Mouse (Mus musculus): ENCODE results near the gene Gng3.
"Not testable (repeated sequence)": the region's sequence is repeated elsewhere in the genome, so short reads cannot be mapped to it uniquely, and the experiment has no call there.

The Gng3 gene

DNA sequence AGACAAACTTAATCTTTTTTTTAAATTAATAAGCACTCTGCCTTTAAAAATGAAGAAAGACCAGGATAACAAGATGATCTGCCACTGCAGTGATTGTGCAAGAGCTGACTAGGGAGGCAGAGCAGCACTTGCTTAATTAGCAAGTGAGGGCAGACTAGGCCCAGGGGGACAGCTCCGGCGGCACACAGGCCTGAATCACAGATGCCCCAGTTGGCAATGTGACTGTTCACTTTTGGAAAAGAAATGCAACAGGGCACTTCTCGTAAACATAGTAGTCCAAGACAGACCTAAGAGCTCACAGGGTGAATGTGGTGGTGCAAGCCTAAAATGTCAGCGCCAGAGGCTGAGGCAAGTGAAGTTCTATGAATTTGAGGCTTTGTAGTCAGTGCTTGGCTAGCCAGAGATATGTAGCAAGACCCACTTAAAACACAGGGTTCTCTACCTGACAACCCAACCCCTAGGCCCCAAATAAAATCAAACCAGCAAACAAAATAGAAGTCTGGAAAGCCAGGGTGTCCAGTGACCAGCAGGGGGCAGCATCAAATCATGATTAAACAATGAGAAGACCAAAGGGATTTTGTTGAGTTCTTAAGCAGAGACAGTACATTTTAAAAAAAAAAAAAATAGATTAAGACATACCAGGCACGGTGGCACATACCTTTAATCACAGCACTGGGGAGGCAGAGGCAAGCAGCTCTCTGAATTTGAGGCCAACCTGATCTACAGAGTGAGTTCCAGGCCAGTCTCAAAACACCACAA is 5.6 kb upstream of the Gng3 start:
- DNase-seq (ENCODE audit: low read depth, low spot score) = peak; percentile 60

DNA sequence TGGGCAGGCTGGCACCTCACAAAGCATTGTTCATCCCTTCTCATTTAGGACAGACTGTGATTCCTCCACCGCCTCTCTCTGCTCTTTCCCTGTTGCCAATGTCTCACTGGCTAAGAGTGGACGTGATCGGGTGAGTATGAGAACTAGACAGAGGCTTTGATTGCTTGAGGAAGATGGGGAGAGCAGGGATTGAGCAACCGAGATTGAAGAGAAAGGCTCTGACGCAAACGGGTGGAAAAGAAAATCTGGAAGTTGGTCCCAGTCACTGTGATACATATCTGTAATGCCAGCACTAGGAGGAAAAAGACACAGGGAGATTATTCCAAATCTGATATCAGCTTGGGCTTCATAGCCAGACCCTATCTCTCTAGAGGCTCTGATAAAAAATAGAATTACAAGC is 4.0 kb upstream of the Gng3 start:
- DNase-seq (ENCODE audit: low read depth, low spot score) = no peak

DNA sequence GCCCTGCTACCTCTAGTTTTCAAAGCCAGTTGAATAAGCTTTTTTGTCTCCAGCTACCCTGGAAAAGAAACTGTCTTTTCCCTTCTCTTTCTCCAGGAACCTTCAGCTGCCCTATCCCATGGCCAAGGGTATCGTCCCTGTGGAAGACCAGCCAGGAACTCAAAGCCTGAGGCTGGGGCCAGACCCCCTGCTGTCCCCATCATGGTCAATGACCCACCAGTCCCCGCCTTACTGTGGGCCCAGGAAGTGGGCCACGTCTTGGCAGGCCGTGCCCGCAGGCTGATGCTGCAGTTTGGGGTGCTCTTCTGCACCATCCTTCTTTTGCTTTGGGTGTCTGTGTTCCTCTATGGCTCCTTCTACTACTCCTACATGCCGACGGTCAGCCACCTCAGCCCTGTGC is 2.0 kb upstream of the Gng3 start:
- DNase-seq (ENCODE audit: low read depth, low spot score) = no peak

DNA sequence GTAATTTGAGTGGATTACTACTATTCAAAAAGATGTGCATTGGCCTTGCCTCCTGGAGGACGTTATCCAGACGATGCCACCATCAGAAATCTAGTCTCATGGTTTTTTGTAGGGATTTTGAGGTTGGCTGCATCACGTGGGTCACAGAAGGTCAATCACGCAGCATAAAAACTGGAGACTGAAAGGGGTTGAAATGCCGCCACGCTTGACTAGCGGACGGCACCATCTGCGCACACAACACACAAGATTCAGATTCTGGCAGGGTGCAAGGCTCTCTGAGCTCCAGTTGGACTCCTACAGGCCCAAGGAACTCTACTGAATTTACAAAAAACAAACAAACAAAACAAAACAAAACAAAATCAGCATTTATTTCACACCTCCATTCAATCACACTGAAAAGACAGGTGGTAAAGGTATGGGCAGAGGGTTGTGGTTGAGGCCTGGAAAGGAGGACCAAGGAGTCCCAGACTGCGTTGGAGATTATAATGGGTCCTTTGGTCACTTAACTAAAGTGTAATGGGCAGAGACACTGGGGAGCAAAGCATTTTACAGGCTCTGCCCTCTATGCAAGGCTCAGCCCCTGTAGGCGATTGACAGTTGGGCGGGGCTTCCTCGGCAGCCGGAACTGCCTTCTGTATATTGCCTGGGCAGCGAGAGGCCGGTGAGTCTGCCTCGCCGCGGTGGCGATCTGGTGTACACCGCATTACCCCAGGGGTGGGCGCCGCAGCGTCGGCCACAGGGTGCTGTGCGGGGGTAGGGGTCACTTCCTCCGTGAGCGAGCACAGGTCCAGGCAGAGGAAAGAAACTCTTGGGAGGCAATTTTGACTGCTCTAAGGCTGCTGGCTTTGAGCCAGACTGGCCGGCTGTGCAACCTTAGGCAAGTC is 1.2 kb upstream of the Gng3 start:
- DNase-seq (ENCODE audit: low read depth, low spot score) = no peak

DNA sequence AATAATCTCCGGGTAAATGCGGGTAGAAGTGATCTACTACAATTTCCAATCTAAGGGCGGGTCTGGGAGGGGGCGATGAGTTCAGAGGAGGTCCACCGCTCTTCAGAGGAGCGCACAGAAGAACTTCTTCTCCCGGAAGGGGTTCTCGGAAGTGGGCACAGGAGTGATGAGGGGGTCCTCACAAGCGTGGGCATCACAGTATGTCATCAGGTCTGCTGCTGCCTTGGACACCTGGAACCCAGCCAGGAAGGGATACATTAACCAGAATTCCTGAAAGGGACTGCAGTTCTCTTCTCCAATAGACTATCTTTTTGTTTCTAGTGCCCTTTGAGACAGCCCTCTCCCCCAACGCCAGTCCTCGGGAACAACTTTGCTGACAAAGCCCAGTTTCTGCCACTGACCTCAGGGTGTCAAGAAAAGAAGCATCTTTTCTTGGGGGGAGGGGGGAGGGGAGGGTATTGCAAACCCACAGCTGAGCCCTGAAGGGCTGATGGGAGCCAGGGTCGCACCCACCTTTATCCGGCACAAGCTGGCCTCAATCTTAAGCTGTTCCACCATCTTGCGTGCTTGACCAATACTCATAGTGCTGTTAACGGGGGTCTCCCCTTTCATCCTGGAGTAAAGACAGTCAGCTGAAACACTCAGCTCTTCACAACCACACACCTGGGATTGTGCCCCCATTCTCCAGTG is 808 bp downstream of the Gng3 start:
- DNase-seq (ENCODE audit: low read depth, low spot score) = no peak

DNA sequence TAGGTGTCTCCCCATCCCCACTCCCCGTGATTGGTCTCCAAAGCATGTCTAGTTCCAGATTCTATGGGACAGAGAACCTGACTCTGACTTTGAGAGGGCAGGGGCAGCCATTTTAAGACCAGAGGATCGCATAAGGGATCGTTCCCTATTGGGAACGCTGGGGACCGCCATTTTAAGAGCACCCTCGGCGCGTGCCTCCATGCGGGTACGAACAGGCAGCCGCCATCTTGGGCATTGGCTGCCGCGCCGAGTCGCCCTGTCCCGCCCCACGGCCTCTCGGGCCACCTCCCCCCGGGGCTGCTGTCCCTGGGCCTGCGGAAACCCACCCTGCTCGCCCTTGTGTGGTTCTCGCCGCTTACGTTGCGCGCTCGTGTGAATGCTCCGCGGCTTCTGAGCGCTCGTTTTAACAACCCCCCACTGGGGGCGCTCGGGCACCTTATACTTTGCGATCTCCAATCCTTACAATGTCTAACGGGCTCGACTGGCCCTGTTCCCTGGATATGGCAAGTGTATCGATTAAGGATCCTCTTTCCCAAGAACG is 1.7 kb downstream of the Gng3 start, which contains the start of gene Bscl2:
Bscl2 (plus strand) TSS at position 217 of the 541 bp plus-strand sequence.
- DNase-seq (ENCODE audit: low read depth, low spot score) = peak; percentile 66

DNA sequence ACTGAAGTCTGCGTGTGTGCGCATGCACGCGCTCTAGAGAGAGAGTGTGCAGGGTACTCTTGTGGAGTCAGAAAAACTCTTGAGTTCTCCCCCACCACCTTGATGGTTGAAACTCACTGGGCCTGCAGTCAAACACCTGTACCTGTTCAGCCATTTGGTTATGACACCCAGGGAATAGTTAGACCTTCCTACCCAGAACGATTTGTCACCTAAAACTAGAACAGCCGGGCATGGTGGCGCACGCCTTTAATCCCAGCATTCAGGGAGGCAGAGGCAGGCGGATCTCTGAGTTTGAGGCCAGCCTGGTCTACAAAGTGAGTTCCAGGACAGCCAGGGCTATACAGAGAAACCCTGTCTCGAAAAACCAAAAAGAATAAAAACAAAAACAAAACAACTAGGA is 2.7 kb downstream of the Gng3 start:
- not testable (repeated sequence) for DNase-seq (ENCODE audit: low read depth, low spot score)

DNA sequence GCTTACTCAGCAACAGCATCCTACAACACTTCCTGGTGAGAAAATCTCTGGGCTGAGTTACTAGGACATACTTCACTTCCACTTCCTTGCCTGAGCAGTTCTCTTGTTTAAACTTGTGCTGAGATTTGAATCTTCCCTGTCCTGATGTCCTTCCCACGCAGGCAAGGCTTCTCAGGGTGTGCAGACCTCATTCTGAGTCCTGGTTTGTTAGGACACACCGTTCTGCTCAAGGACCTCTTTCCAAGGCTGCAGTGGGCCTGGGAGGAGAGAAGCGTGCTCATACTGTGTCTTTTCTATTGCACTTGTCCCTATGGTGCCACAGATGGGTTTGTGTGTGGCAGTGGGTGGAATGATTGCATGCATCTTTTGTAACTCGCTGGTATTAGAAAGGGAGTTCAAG is 6.0 kb downstream of the Gng3 start:
- no peak for DNase-seq (ENCODE audit: low read depth, low spot score)

DNA sequence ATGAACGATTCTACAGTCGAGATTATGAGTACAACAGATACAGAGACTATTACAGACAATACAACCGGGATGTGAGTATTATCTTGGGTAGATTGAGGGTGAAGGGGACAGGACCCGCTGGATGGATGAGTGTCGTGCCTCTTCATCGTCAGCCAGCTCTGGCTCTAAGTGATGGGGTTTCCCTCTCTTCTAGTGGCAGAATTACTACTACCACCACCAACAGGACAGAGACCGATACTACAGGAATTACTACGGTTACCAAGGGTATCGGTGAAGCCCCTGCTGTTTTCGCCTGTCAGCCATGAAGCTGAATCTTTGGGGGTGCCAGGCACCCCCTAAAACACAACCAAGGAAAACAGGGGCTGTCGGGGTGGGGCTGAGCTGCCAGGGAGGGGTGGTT is 7.7 kb downstream of the Gng3 start:
- DNase-seq (ENCODE audit: low read depth, low spot score) = no peak

DNA sequence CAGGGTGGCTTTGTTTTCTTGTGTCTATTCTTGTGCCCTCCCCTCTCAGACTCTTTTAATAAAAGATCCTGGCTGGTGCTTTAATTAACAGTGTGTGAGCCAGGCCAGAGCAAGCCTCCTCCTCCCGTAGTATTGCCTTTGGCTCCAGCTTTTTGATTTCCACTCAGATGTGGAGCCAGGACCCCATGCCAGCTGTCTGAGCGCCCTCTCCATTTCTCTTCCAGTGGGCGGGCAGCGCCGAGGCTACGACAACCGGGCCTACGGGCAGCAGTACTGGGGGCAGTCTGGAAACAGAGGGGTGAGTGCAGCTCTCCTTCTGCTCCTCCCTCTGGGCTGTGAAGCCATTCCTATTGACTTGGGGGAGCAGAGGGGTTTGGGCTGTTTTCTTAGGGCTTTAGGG is 8.3 kb downstream of the Gng3 start:
- no peak for DNase-seq (ENCODE audit: low read depth, low spot score)

DNA sequence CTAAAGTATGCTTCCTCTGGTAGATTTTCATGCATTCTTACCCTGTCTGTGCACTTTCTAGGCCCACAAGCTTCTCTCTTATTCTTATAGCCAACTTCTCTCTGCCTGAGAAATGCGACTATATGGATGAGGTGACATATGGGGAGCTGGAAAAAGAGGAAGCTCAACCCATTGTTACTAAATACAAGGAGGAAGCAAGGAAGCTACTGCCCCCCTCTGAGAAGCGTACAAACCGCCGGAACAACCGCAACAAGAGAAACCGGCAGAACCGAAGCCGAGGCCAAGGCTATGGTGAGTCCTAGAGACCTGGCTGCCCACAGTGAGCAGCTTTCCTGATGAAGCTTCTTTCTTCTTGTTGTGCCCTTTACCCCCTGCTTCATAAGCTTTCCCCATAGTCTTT is 9.3 kb downstream of the Gng3 start, which contains the start of gene AC129217.1:
AC129217.1 (plus strand) TSS at position 114 of the 400 bp plus-strand sequence.
- no peak for DNase-seq (ENCODE audit: low read depth, low spot score)

DNA sequence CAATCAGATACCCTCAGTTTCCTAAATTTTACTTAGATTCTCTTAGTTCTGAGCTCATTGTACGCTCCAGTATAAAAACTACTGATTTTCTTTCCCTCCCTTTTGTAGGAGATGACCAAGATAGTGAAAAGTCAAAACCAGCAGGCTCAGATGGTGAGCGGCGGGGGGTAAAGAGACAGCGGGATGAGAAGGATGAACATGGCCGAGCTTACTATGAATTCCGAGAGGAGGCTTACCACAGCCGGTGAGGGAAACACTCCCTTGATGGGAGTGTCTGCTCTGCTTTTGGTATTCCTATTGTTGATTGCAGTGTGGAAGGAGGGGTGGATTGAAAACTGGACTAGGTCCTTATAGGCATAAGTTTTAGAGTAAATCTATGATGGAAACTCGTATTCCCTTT is 16.3 kb downstream of the Gng3 start:
- no peak for DNase-seq (ENCODE audit: low read depth, low spot score)

DNA sequence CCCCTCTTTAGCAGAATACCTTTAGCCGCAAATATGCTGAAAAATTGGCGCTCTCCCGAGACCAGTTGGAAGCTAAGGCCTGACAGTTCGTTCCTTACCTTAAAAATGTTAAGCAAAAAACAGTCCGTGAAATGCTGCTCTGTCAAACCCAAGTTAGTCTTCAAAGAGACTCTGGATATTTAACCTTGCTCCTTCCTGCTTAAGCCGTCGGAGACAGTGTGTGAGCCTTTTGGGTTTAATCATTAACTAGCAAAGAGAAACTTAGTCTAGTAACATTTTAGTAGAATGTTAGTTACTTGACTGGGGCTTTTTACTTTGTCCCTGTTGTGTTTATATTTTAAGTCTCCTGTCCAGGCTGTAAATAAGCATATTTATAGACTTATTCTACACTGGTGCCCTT is 17.8 kb downstream of the Gng3 start:
- DNase-seq (ENCODE audit: low read depth, low spot score) = no peak

DNA sequence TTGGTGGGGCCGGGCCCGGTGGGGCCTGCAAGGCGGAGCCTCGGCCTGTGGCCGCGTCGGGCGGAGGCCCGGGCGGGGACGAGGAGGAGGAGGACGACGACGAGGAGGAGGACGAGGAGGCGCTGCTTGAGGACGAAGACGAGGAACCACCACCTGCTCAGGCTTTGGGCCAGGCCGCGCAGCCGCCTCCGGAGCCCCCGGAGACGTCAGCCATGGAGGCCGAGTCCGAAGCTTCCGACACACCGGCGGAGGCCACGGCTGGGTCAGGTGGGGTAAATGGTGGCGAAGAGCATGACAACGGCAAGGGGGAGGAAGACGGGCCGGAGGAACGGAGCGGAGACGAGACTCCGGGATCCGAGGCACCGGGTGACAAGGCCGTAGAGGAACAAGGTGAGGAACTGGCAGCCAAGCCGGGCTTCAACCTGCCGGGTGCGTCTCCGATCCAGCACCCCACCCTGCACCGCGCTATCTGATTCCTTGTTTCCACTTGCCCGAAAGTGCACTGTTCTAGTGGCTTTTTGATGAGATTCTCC is 18.5 kb downstream of the Gng3 start:
- DNase-seq (ENCODE audit: low read depth, low spot score) = no peak

DNA sequence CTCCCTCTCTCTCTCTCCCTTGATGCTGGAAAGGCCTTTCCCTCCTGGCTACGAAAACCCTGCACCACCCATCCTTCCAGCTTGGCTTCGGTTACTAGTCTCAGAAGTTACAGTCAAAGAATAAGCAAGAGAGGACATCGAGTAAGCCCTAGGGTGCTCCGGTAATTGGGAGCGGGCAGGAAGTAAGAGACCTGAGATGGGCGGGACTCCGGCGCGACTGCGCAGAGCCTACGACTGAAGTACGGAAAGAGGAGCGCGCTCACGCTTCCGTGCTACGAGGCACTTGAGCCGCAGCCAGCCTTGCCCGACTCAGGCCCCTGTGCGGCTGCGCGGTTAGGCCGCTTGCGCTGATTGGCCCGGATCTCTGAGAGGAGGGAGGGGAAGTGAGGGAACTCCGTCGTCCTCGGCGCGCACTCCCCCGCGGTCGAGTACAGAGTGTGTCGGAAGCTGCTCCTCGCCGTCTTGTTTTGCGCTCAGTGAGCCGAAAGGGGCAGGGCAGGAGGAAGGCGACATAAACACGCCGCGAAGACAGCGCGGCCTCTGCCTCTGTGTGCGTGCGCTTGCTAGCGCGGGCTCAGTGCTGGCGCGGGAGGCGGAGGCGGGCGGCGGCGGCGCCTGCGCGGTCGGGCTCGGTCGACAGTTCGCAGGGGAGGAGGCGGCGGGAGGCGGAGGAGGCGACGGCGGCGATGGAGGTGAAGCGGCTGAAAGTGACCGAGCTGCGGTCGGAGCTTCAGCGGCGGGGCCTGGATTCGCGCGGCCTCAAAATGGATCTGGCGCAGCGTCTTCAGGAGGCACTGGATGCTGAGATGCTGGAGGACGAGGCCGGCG is 19.2 kb downstream of the Gng3 start, which contains the start of gene Hnrnpul2:
Hnrnpul2 (plus strand) TSS at position 415 of the 828 bp plus-strand sequence.
- peak; percentile 93 for DNase-seq (ENCODE audit: low read depth, low spot score)

DNA sequence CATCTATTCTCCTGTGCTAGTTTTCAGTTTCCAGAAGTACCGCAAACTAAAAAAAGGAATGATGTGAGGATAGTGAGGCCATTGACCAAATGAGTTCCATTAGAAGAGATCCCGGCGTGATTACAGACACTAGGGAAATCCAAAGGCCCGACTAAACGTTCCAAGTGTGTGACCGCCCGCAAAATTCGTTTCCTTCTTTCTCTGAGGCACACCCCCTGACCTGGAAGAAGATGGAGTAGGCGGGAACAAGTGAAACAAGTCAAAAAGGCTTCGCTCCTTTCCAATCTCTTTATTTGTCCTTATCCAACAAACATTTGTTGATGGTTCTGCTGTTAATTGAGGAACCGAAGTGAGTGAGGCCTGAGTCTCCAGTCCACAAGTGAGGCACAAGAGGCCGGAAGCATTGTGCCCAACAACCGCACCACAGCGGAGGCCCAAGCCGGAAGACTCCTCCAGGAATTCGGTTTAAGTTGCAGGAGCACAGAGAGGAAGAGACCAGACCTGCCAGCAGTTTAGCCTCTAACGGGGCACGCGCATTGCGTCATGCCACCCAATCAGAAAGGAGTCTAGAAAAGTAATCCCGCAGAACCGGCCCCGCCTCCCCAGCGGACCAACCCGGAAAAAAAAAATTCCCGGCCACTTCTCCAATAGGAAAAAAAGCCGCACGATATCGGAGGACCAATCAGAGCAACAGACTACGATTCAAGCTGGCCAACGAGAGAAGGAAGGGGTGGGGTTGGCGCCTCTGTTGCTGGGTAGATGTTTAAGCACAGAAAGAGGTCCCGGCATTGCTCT is 20.0 kb downstream of the Gng3 start, which contains the start of gene Ttc9c:
Ttc9c (minus strand) TSS at position 533 of the 795 bp plus-strand sequence.
- peak; percentile 96 for DNase-seq (ENCODE audit: low read depth, low spot score)

DNA sequence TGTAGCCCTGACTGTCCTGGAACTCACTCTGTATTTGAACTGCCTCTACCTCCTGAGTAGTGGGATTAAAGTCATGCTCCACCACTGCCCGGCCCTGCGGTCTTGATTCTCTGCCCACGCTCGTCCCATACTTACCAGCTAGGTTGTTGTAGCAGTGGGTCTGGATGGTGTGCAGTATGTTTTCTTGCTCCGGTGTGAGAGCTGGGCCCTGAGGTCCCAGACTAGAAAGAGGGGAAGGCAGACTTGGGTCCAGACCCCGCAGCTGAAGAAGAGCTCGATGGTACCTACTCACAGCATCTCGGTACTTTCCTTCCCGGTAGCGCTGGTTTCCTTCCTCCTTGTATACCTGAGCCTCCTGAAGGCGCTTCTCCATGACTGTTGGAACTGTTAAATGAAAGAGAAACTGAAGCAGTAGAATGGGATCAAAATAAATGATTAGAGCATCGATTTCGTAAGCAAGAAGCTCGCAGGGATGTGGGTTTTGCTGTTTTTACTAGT is 20.6 kb downstream of the Gng3 start:
- no peak for DNase-seq (ENCODE audit: low read depth, low spot score)

DNA sequence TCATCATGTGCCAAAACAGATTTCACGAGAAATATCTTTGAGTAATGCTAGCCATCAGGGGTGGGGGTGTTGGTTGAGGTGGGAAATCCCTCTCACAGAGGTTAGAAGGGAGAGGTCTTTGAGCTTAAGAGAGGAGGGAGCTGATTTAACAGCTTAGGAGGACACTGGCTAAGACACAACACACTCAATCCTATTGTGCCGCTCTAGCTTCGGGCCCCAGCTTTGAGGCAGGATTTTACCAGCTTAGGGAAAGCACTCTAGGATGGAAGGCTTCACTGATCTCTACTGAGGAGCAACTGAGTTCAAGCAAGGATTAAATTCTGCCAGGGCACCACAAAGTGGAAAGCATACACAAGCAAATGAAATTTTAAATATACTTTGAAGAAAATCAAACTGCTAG is 22.0 kb downstream of the Gng3 start:
- peak; percentile 74 for DNase-seq (ENCODE audit: low read depth, low spot score)

DNA sequence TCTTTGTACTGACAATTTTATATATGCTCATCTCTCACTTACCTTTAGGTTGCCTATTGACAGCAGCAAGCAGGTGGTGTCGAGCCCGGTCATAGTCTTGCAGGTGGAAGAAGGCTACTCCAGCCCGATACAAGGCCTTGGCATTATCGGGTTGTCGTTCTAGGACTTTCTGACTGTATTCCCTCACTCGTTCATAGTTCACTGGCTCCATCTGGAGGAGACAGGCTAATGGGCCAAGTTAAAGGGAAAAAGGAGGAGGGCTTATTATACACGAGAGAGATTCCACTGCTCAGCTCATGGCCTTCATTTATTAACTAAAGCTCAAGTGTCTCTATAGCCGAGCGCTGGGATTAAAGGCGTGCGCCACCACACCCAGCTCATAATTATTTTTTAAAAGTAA is 23.2 kb downstream of the Gng3 start:
- no peak for DNase-seq (ENCODE audit: low read depth, low spot score)
